Mouse (Mus musculus): ENCODE measurements around the gene Mxi1.

GRCm38 (mm10) chr19:53275204-53275603, 35.1 kb upstream of the Mxi1 start:
- TF ChIP-seq CTCF (IDR thresholded peaks at IDR 0.05; ENCODE audit: low read depth, low read length) (no peak), POLR2A (IDR thresholded peaks at IDR 0.05; ENCODE audit: extremely low read depth, insufficient read depth, low read length) (no peak)
